Mouse (Mus musculus) kidney, adult 2 months (tissue): ENCODE data around the gene Ypel5.

Experiments used
- CTCF ChIP-seq: fragments of 200-500 bp; conservative IDR thresholded peaks from 2 replicates; pipeline ENCODE4 v1.5.1; 2011; ENCODE audit warnings: low read depth, mild to moderate bottlenecking, control low read depth, low read length, moderate library complexity, mixed read lengths; ENCODE audit not compliant: insufficient read depth, insufficient read length
- POLR2A ChIP-seq: fragments of 200-500 bp; IDR thresholded peaks from one replicate; pipeline ENCODE4 v1.6.1; 2011; ENCODE audit warnings: low read depth, low read length, control low read depth

- TF ChIP-seq POLR2A = no peak
- no peak for TF ChIP-seq CTCF
These were observed 59.3 kb downstream of the Ypel5 start for GRCm38 (mm10) chr17:72895506-72895905.
